Mouse (Mus musculus) mature B cell (primary cell): ENCODE measurements at regions not wholly inside any gene's neighbourhood (a gene's known extent, or its start where the extent isn't known, plus 50 kb on each side); places are given as distances from the start of the nearest gene placed in this dataset.

Experiments used
- in situ Hi-C: fragments of 300-500 bp; cut with MboI; formaldehyde crosslinking; loops from 2 replicates; pipeline ENCODE4 v1.14.3; 2019

GRCm38 (mm10) chr1:128734857-128735256 lies 142.8 kb upstream of the Cxcr4 start:
- in situ Hi-C loops: no loop called here

GRCm38 (mm10) chr1:128731445-128731844 lies 139.4 kb upstream of the Cxcr4 start:
- in situ Hi-C loops: no loop called here

- in situ Hi-C loops: no loop called here
These were observed 132.5 kb upstream of the Cxcr4 start for GRCm38 (mm10) chr1:128724433-128725091.

GRCm38 (mm10) chr1:128723843-128724242 lies 131.8 kb upstream of the Cxcr4 start:
- in situ Hi-C loops: no loop called here

- in situ Hi-C loops: no loop called here
These were observed 130.0 kb upstream of the Cxcr4 start for GRCm38 (mm10) chr1:128722061-128722471.

GRCm38 (mm10) chr1:128714843-128715242 lies 122.8 kb upstream of the Cxcr4 start:
- in situ Hi-C loops: no loop called here

GRCm38 (mm10) chr1:128712876-128713275 lies 120.8 kb upstream of the Cxcr4 start:
- in situ Hi-C loops: no loop called here

GRCm38 (mm10) chr1:128711121-128711520 lies 119.0 kb upstream of the Cxcr4 start:
- in situ Hi-C loops: no loop called here

- in situ Hi-C loops: loop anchor here (10.0 kb wide), 1 partner anchor 117 kb away; no protein-coding TSS in a partner anchor
These were observed 115.7 kb upstream of the Cxcr4 start for GRCm38 (mm10) chr1:128707747-128708146.

GRCm38 (mm10) chr1:128706167-128706566 lies 114.1 kb upstream of the Cxcr4 start:
- in situ Hi-C loops: loop anchor here (10.0 kb wide), 1 partner anchor 119 kb away; no protein-coding TSS in a partner anchor

- in situ Hi-C loops: loop anchor here (10.0 kb wide), 1 partner anchor 120 kb away; no protein-coding TSS in a partner anchor
These were observed 113.0 kb upstream of the Cxcr4 start for GRCm38 (mm10) chr1:128705071-128705503.

GRCm38 (mm10) chr1:128701326-128701725 lies 109.2 kb upstream of the Cxcr4 start:
- in situ Hi-C loops: loop anchor here (10.0 kb wide), 1 partner anchor 123 kb away; no protein-coding TSS in a partner anchor

GRCm38 (mm10) chr1:128697962-128698361 lies 105.9 kb upstream of the Cxcr4 start:
- in situ Hi-C loops: loop anchor here (5.0 kb wide), 1 partner anchor 81 kb away; no protein-coding TSS in a partner anchor

GRCm38 (mm10) chr1:128695936-128696335 lies 103.8 kb upstream of the Cxcr4 start:
- in situ Hi-C loops: loop anchor here (5.0 kb wide), 1 partner anchor 79 kb away; no protein-coding TSS in a partner anchor

GRCm38 (mm10) chr1:128692799-128693198 lies 100.7 kb upstream of the Cxcr4 start:
- in situ Hi-C loops: no loop called here

- in situ Hi-C loops: no loop called here
These were observed 100.2 kb upstream of the Cxcr4 start for GRCm38 (mm10) chr1:128692313-128692712.

- in situ Hi-C loops: no loop called here
These were observed 95.3 kb upstream of the Cxcr4 start for GRCm38 (mm10) chr1:128687236-128687927.

GRCm38 (mm10) chr1:128685467-128686137 lies 93.5 kb upstream of the Cxcr4 start:
- in situ Hi-C loops: no loop called here

- in situ Hi-C loops: no loop called here
These were observed 90.8 kb upstream of the Cxcr4 start for GRCm38 (mm10) chr1:128682942-128683341.

- in situ Hi-C loops: no loop called here
These were observed 89.2 kb upstream of the Cxcr4 start for GRCm38 (mm10) chr1:128681261-128681660.

GRCm38 (mm10) chr1:128680538-128680937 lies 88.4 kb upstream of the Cxcr4 start:
- in situ Hi-C loops: no loop called here

- in situ Hi-C loops: no loop called here
These were observed 87.9 kb upstream of the Cxcr4 start for GRCm38 (mm10) chr1:128680012-128680411.
